Mouse (Mus musculus): ENCODE results near the gene Olfr690.
"Not testable (repeated sequence)": the region's sequence is repeated elsewhere in the genome, so short reads cannot be mapped to it uniquely, and the experiment has no call there.

Olfr690 gene

GRCm38 (mm10) chr7:105334004-105334403 lies at the start of gene Olfr690:
Gene Olfr690, minus strand, starts transcription at chr7:105334104.
- DNase-seq (ENCODE audit: low spot score in 2 of 2), result no peak

GRCm38 (mm10) chr7:105380329-105380728 lies 46.4 kb upstream of the Olfr690 start:
- no peak for DNase-seq (ENCODE audit: low spot score in 2 of 2)

GRCm38 (mm10) chr7:105374866-105375265 lies 41.0 kb upstream of the Olfr690 start, which contains the start of gene Gm5901:
Gene Gm5901, plus strand, starts transcription at chr7:105375038.
- no peak for DNase-seq (ENCODE audit: low spot score in 2 of 2)

- DNase-seq (ENCODE audit: low spot score in 2 of 2), result no peak
Observed at GRCm38 (mm10) chr7:105373976-105374375, 40.1 kb upstream of the Olfr690 start.

GRCm38 (mm10) chr7:105373509-105373908 lies 39.6 kb upstream of the Olfr690 start:
- peak; percentile 32 to 62 for DNase-seq (ENCODE audit: low spot score in 2 of 2)

- DNase-seq (ENCODE audit: low spot score in 2 of 2), result peak in 1 of 2 experiments; percentile 18
Observed at GRCm38 (mm10) chr7:105372912-105373311, 39.0 kb upstream of the Olfr690 start.

GRCm38 (mm10) chr7:105368521-105368920 lies 34.6 kb upstream of the Olfr690 start:
- peak in 1 of 2 experiments; percentile 46 for DNase-seq (ENCODE audit: low spot score in 2 of 2)

- peak in 1 of 2 experiments; percentile 8 for DNase-seq (ENCODE audit: low spot score in 2 of 2)
Observed at GRCm38 (mm10) chr7:105367930-105368329, 34.0 kb upstream of the Olfr690 start, which contains the start of gene Olfr692. Gene Olfr692, plus strand, starts transcription at chr7:105368230.

- DNase-seq (ENCODE audit: low spot score in 2 of 2), result no peak
Observed at GRCm38 (mm10) chr7:105367268-105367667, 33.4 kb upstream of the Olfr690 start.

GRCm38 (mm10) chr7:105361713-105362112 lies 27.8 kb upstream of the Olfr690 start:
- DNase-seq (ENCODE audit: low spot score in 2 of 2), result no peak

- DNase-seq (ENCODE audit: low spot score in 2 of 2), result not testable (repeated sequence)
Observed at GRCm38 (mm10) chr7:105356487-105356886, 22.6 kb upstream of the Olfr690 start.

GRCm38 (mm10) chr7:105356064-105356463 lies 22.2 kb upstream of the Olfr690 start:
- DNase-seq (ENCODE audit: low spot score in 2 of 2), result not testable (repeated sequence)

- DNase-seq (ENCODE audit: low spot score in 2 of 2), result no peak
Observed at GRCm38 (mm10) chr7:105342752-105343151, 8.8 kb upstream of the Olfr690 start.

- no peak for DNase-seq (ENCODE audit: low spot score in 2 of 2)
Observed at GRCm38 (mm10) chr7:105342170-105342569, 8.3 kb upstream of the Olfr690 start, which contains the start of gene Olfr691. Gene Olfr691, minus strand, starts transcription at chr7:105342270.

GRCm38 (mm10) chr7:105325302-105325701 lies 8.6 kb downstream of the Olfr690 start:
- no peak for DNase-seq (ENCODE audit: low spot score in 2 of 2)

GRCm38 (mm10) chr7:105310865-105311264 lies 23.0 kb downstream of the Olfr690 start, which contains the start of gene Olfr689:
Gene Olfr689, plus strand, starts transcription at chr7:105311165.
- no peak for DNase-seq (ENCODE audit: low spot score in 2 of 2)

GRCm38 (mm10) chr7:105290051-105290450 lies 43.9 kb downstream of the Olfr690 start:
- DNase-seq (ENCODE audit: low spot score in 2 of 2), result no peak

GRCm38 (mm10) chr7:105287795-105288194 lies 46.1 kb downstream of the Olfr690 start, which contains the start of gene Olfr688:
Gene Olfr688, plus strand, starts transcription at chr7:105288095.
- no peak for DNase-seq (ENCODE audit: low spot score in 2 of 2)
